Mouse (Mus musculus) kidney, adult 11 months (tissue): Measurements from ENCODE around the gene Ksr2.

Source experiments
- DNase-seq: peaks from one replicate; pipeline ENCODE4 v3.0.0; 2022

The Ksr2 gene

DNA sequence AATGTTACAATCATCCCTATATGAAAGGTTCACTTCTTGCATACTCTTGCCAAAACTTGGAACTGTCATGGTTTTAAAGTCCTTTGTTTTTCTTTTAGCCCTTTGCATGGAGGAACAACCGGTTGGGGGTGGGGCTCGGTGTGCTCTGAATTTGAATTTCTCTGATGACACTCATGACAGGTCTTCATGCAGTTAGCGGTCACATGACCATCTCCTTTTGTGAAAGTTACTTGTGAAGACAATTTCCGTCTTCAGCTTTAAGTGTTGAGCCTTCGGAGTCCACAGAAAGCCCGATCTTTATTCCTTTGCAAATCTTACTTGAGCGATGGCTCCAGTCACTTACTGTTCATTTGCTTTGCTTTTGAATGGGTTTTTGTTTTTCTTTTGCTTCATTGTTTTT lies 397.1 kb downstream of the Ksr2 start:
- DNase-seq: no peak

DNA sequence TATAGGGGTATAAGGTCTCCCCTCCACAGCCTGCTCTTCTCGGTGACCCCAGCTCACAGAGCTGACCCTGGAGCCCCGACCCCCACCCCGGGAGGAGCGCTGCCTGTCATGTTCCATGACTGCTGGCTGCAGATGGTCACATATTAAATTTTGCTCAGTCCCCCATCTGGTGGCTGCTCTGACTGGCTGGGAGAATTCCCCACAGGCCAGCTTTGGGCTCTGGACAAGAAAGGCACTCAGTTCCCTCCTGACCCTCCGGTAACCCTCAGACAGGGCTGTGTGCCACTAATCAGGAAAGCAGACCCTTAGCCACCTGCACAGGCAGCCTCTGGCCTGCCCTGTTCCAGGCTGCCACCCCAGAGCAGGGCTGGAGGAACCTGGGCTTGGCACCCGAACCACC lies 405.0 kb downstream of the Ksr2 start:
- no peak for DNase-seq

DNA sequence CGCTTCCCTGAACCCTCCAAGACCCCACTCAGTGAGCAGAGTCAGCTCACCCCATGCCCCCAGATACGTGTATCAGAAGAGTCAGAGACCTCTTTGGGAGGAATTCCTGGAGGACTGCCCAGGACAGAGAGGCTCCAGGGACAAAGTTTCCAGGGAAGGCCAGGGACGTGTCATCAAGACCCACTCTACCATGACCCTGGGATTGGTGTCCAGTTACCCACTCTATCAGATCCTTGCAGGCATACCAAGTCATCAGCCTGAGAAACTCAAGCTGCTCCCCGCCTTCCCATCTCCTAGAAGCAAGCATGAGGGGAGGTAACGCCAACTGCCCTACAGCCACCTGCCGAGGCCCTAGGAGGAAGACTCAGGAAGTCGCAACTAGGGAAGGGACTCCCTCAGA lies 406.6 kb downstream of the Ksr2 start:
- DNase-seq: no peak

DNA sequence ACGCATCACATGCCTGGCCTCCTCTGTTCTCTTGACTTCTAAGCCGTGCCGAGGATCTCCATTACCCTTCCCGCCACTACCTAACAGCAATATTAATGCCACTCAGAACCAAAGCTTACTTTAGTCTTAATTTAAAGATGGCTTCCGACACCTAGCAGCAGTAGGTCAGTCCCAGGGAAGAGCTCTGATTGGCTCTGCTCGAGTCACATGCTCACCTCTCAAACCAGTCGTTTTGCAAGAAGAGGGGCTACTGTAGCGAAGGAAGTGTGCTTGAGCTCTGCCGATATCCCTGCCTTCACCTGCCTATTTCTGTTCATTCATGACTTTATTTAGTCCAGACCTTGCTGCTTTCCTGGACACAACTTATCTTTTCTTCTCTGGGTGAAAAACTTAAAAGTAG lies 410.0 kb downstream of the Ksr2 start:
- no peak for DNase-seq

DNA sequence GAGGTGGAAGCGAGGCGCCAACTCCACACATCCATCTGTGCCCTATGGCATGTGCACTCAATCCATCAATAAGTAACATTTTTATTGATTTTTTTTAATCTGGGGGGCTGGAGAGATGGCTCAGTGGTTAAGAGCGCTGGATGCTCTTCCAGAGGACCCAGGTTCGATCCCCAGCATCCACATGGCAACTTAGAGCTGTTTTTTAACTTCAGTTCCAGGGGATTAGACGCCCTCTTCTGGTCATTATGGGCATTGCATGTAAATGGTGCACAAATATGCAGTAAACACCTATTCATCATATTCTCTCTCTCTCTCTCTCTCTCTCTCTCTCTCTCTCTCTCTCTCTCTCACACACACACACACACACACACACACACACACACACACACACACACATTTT lies 410.7 kb downstream of the Ksr2 start:
- DNase-seq: no peak
